Mouse (Mus musculus) C2C12 (cell line): ENCODE results near the gene Hist2h3c1.

Source experiments
- CTCF ChIP-seq: IDR thresholded peaks from one replicate; pipeline ENCODE4 v1.5.1; 2011; ENCODE audit not compliant: control insufficient read depth, insufficient read depth, insufficient read length
- MAX ChIP-seq: IDR thresholded peaks from one replicate; pipeline ENCODE4 v1.6.1; 2011; ENCODE audit warnings: mild to moderate bottlenecking, control low read depth
- MYOD1 ChIP-seq: IDR thresholded peaks from one replicate; pipeline ENCODE4 v1.6.1; 2011; ENCODE audit warnings: low read depth; ENCODE audit not compliant: control insufficient read depth, insufficient read length
- MYOG ChIP-seq: IDR thresholded peaks from one replicate; pipeline ENCODE4 v1.6.1; 2011; ENCODE audit not compliant: control insufficient read depth, insufficient read length; ENCODE audit errors: extremely low read depth
- USF1 ChIP-seq: IDR thresholded peaks from one replicate; pipeline ENCODE4 v1.6.1; 2011; ENCODE audit warnings: low read depth, mild to moderate bottlenecking, control low read depth, moderate library complexity

DNA sequence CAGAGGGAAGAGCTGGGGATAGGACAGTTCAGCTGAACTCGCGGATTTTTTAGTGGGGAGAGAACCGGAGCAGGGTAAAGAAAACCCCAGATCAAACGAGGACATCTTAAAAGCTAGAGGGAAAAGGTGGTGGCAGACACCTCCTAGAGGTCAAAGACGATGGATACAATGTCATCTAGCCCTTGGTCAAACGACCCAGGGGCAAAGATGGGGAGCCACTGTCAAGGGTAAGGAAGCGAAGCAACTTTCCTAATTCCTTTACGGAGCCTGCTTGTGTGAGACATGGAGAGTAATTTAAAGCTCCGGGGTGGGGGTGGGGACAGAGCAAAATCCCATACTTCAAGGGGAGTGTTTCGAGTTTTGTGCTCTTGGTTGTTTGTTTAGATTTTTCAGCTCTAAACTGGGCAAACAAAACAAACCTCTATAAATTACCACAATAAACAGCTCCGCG lies 27.3 kb upstream of the Hist2h3c1 start:
- no peak for TF ChIP-seq MAX
- TF ChIP-seq CTCF = no peak
- TF ChIP-seq USF1 = no peak
- no peak for TF ChIP-seq MYOG
- TF ChIP-seq MYOD1 = no peak
